Mouse (Mus musculus): ENCODE results near the gene Npepps.

DNA sequence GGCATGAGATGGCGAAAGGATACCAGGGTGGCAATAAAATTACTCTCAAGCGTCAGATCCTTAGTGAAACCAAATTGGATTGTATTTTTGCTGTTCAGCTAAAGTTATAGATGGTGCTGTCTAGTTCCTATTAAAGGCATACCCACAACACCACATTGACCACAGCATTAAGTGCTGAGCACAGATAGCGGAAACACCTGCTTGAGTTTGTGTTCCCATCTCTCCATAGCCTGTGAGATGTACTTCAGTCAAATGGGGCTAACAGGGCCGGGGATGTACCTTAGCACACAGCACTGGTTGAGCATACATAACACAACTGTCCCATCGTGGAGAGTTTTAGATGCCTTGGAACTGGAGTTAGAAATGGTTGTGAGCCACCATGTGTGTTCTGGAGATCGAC, 89.4 kb downstream of the Npepps start:
- TF ChIP-seq POLR2A (IDR thresholded peaks at IDR 0.05; ENCODE audit: borderline replicate concordance, control insufficient read depth, low read depth, low read length) (no peak), CTCF (IDR thresholded peaks at IDR 0.05; ENCODE audit: control insufficient read depth, insufficient read depth, low read length) (no peak)

Data from bone marrow, adult 2 months (tissue).